Mouse (Mus musculus): ENCODE measurements around the gene Tspyl4.

The Tspyl4 gene

GRCm38 (mm10) chr10:34326701-34327100 is 29.5 kb downstream of the Tspyl4 start:
- DNase-seq (ENCODE audit: low spot score) = no peak

- no peak for DNase-seq (ENCODE audit: low spot score)
These were observed 29.9 kb downstream of the Tspyl4 start for GRCm38 (mm10) chr10:34327144-34327543.

- no peak for DNase-seq (ENCODE audit: low spot score)
These were observed 31.1 kb downstream of the Tspyl4 start for GRCm38 (mm10) chr10:34328310-34328709.

GRCm38 (mm10) chr10:34341014-34341413 is 43.8 kb downstream of the Tspyl4 start:
- no peak for DNase-seq (ENCODE audit: low spot score)

- DNase-seq (ENCODE audit: low spot score) = no peak
These were observed 44.6 kb downstream of the Tspyl4 start for GRCm38 (mm10) chr10:34341886-34342285.
